Mouse (Mus musculus) lung, postnatal 36 days (tissue): ENCODE results near the gene Hmgb4.

ENCODE experiments used
- DNase-seq: peaks from one replicate; pipeline ENCODE4 v3.0.0; 2022; ENCODE audit warnings: mixed read lengths

The Hmgb4 gene

GRCm38 (mm10) chr4:128224453-128224852 is 36.3 kb downstream of the Hmgb4 start:
- DNase-seq = no peak

DNA sequence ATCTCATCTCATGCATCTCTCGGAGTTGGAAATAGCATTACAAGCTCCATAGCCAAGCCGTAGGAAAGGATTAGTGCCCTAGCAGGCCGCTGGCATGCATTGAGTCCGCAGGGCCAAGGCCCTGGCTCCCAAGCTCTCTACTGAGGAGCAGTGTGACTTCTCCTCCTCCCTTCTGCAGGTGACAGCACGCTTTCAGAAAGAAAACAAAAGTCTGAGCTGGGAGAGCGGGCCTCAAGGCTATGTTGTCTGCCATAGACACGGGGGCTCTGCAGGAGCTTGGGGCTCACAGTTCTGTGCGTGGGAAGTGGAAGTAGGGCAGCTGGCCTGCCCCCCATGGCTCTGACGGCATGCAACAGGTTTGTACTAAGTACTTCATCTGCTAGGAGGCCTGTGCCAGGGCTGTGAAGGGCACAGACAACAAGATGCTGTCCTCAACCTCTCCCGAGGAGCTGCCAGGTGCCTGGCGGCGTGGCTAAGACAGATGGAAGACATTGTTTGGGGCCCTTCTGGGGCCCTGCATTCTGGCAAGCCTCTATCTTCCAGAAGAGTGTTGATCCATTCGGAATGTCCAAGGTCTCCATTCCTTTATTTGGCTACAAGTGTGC is 42.7 kb downstream of the Hmgb4 start:
- DNase-seq = no peak
